Mouse (Mus musculus) hindbrain, embryonic 16.5 days (tissue): ENCODE measurements at regions not wholly inside any gene's neighbourhood (a gene's known extent, or its start where the extent isn't known, plus 50 kb on each side); places are given as distances from the start of the nearest gene placed in this dataset.

ENCODE experiments used
- ATAC-seq: fragments of 200-750 bp; cut with Nextera tagmentation; 2 replicates; pipeline ENCODE4 v1.8.0; 2017; ENCODE audit warnings: moderate TSS enrichment, moderate library complexity
- H3K27ac ChIP-seq: fragments of 300-500 bp; sonication (generic); 2 replicates; pipeline ENCODE4 v1.5.1; 2014; ENCODE audit warnings: low read depth, mild to moderate bottlenecking, control low read depth, low read length, moderate library complexity
- H3K27me3 ChIP-seq: fragments of 300-500 bp; sonication (generic); replicated peaks from 2 replicates; pipeline ENCODE4 v1.6.1; 2014; ENCODE audit warnings: low read length; ENCODE audit not compliant: control insufficient read depth, insufficient read depth
- H3K36me3 ChIP-seq: fragments of 300-500 bp; sonication (generic); 2 replicates; pipeline ENCODE4 v1.6.1; 2014; ENCODE audit warnings: mild to moderate bottlenecking, low read length, moderate library complexity, mixed read lengths; ENCODE audit not compliant: control insufficient read depth, insufficient read depth
- H3K4me1 ChIP-seq: fragments of 300-500 bp; sonication (generic); 2 replicates; pipeline ENCODE4 v1.6.1; 2014; ENCODE audit warnings: low read depth, low read length; ENCODE audit not compliant: control insufficient read depth, insufficient read depth
- H3K4me2 ChIP-seq: fragments of 300-500 bp; sonication (generic); 2 replicates; pipeline ENCODE4 v1.6.1; 2014; ENCODE audit warnings: mild to moderate bottlenecking, low read length, control low read depth, moderate library complexity
- H3K4me3 ChIP-seq: fragments of 300-500 bp; sonication (generic); 2 replicates; pipeline ENCODE4 v1.5.1; 2014; ENCODE audit warnings: mild to moderate bottlenecking, low read length, control low read depth, moderate library complexity
- H3K9ac ChIP-seq: fragments of 300-500 bp; sonication (generic); 2 replicates; pipeline ENCODE4 v1.6.1; 2014; ENCODE audit warnings: low read depth, mild to moderate bottlenecking, control low read depth, low read length, moderate library complexity
- H3K9me3 ChIP-seq: fragments of 300-500 bp; sonication (generic); 2 replicates; pipeline ENCODE4 v1.6.1; 2014; ENCODE audit warnings: mild to moderate bottlenecking, low read length, moderate library complexity; ENCODE audit not compliant: control insufficient read depth
- WGBS: fragments of 180-500 bp; shearing (Covaris S2); extraction: QIAGEN DNeasy Blood & Tissue Kit; methylation state at CpG from one replicate; pipeline ENCODE4 v1.1.7; 2014; 5-methylcytosine and 5-hydroxymethylcytosine counted together

DNA sequence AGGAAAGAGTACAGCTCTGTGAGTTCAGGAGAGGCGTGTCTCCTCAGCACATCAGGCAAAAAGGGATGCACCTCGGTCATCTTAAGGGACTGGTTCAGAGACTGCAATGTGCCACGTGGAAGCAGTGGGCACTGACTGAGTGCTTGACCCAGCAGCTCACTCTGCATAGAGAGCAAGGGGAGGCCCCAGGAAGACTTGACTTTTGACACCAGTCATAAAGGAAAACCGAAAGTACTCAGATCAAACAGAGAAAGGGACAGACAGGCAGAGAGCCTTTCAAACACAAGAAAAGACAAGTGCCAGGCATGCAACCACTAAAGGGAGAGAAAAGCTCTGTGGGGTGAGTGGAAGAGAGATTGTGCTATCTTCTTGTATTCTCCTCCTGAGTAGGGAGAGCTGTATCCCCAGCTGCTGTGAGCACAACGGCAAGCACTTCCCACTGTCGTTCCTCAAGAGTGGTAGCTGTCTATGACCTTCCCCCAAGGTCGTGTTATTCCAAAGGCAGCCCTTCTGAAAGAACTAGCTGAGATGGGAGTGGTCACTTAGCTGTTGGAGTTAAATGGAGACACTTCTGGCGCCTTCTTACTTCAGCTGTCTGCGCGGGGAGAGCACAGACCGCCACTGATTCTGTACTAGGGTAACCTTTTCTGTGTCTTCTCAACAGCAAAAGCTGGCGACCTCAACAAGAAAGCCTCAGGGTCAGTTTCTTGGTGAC lies 119.4 kb upstream of the Cpeb2 start:
- no peaks in the 10 kb centered on the region for H3K36me3 ChIP-seq
- no peak overlapping the region for H3K9ac ChIP-seq
- H3K4me2 ChIP-seq: no peak overlapping the region
- no peaks in the 10 kb centered on the region for H3K9me3 ChIP-seq
- H3K27me3 ChIP-seq: no peaks in the 10 kb centered on the region
- WGBS: 75% methylated on average over 12 of the region's 12 CpGs
- H3K4me1 ChIP-seq: no peaks in the 10 kb centered on the region; the same call in 1 of the 2 replicates
- ATAC-seq: no peak
- no peak overlapping the region for H3K27ac ChIP-seq
- no peak overlapping the region for H3K4me3 ChIP-seq

DNA sequence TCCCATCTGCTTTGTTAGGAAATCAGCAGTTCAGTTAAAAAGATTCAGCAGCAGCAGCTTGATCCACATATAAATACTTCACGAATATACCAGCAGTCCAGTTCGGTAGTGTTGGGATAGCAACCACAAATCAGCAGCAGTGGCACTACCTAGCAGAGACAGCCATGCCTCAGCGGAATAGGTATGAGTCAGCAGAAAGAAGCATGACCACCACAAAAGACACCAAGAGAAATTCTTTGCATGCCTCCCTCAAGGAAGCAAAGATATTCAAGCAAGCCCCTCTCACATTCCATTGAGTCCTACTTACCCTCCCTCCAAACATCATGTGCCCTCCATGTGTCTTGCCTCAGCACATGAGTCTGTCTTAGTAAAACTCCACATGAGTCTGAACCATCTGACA lies 117.5 kb upstream of the Cpeb2 start:
- H3K4me3 ChIP-seq: no peak overlapping the region
- no peak for ATAC-seq
- H3K27ac ChIP-seq: no peak overlapping the region
- 91% methylated on average over 3 of the region's 3 CpGs for WGBS
- no peak overlapping the region for H3K9ac ChIP-seq
- no peak overlapping the region for H3K4me2 ChIP-seq
- H3K27me3 ChIP-seq: no peaks in the 10 kb centered on the region
- H3K4me1 ChIP-seq: no peaks in the 10 kb centered on the region; the same call in 1 of the 2 replicates
- no peaks in the 10 kb centered on the region for H3K9me3 ChIP-seq
- H3K36me3 ChIP-seq: no peaks in the 10 kb centered on the region

DNA sequence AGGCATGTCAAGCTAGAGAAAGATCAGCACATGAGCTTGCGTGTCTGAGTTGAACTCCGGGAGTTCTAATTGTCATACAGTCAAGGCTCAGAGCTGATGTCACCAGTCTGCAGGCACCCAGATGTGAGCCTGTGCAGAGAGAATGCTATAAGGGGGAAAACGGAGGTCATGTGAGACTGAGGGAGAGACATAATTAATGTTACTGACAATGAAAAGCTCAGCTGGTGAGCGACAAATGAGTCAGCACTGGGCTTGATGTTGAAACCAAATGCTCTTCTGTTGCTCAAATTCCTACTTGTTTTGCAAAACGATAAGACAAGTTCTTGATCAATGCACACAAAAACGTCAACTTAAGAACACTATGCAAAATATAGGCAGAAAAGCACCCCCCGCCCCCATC lies 116.1 kb upstream of the Cpeb2 start:
- Histone ChIP-seq H3K27ac (no peak overlapping the region), H3K9ac (no peak overlapping the region), H3K9me3 (no peaks in the 10 kb centered on the region), H3K4me1 (no peaks in the 10 kb centered on the region; the same call in 1 of the 2 replicates), H3K4me3 (no peak overlapping the region), H3K36me3 (no peaks in the 10 kb centered on the region), H3K27me3 (no peaks in the 10 kb centered on the region), H3K4me2 (no peak overlapping the region)
- no peak for ATAC-seq
- WGBS: 57% methylated on average over 7 of the region's 7 CpGs

DNA sequence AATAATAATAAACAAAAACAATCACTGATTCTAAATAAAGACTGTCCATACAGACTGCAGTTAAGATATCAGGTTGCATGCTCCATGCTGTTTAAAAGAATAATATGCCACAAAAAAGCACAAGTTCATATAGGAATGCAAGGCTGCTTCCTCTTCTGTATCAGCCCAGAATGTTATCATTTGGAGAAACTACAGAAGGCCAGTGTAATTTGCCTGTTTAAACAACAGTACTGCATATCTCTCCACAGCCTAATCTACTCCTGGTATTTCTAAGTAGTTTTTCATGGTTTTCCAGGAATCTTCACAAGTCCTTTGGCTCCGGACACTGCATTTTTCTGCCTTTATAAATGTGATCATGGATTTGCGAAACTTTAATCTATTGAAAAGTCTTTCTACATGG lies 111.9 kb upstream of the Cpeb2 start:
- no peak overlapping the region for H3K4me3 ChIP-seq
- no peak overlapping the region for H3K27ac ChIP-seq
- no peak for ATAC-seq
- 95% methylated on average over 2 of the region's 2 CpGs for WGBS
- H3K9me3 ChIP-seq: no peaks in the 10 kb centered on the region
- no peak overlapping the region for H3K9ac ChIP-seq
- H3K4me2 ChIP-seq: no peak overlapping the region
- H3K27me3 ChIP-seq: no peaks in the 10 kb centered on the region
- H3K36me3 ChIP-seq: no peaks in the 10 kb centered on the region
- no peaks in the 10 kb centered on the region for H3K4me1 ChIP-seq

DNA sequence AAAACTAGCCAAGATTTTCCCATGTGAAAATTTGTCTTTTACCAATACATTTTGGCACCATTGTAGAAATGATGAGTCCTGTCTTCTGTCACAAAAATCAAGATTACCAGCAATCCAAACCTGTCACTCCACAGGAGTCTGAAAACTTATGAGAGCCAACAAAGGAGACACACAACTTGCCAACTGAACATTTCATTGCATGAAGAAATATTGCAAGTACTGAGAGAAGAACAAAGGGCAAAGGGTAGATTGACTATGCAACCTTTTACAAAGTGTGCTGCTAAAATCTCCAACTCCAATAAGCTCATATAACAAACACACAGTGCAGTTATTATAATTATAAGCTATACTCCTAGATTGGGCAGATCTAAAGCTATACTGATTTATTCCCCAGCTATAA lies 108.7 kb upstream of the Cpeb2 start:
- Histone ChIP-seq H3K4me1 (no peaks in the 10 kb centered on the region), H3K9me3 (no peaks in the 10 kb centered on the region), H3K27ac (no peak overlapping the region), H3K4me3 (no peak overlapping the region), H3K27me3 (no peaks in the 10 kb centered on the region), H3K4me2 (no peak overlapping the region), H3K36me3 (no peaks in the 10 kb centered on the region), H3K9ac (no peak overlapping the region)
- no peak for ATAC-seq

DNA sequence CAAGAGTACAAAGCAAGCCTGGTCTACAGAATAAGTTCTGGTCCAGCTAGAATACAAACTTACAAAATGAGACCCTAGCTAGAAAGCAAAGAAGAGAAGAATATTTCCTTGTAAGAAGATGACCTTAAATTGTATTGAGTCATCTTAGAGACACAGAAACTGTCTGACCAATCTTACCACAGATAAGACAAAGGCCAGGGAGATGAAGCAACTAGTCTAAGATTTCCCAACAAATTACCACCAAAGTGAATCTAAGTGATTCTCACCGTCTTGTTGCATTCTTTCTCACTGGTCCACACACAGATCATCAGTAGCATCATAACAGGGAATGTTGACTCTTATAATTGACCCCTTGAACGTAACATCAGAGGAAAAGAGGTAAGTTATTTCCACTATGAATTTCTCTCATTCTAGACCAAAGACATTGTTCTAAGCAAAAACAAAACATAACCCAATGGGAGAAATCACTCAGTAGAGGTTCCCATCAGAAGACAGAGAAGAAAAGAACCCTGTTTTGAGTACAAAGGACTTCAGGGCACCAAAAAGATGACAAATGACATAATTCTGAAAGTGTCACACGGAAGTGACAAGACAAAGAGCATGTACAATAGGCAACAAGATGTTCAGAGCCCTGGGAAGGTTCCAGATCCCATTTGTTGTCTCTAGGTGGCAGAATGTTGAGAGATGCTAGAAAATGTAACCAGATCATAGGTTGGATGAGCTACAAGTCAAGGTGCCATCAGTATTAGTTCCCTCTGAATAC lies 107.0 kb upstream of the Cpeb2 start:
- Histone ChIP-seq H3K4me2 (no peak overlapping the region), H3K27me3 (no peaks in the 10 kb centered on the region), H3K4me1 (no peaks in the 10 kb centered on the region), H3K4me3 (no peak overlapping the region), H3K27ac (no peak overlapping the region), H3K36me3 (no peaks in the 10 kb centered on the region), H3K9me3 (no peaks in the 10 kb centered on the region), H3K9ac (no peak overlapping the region)
- 87% methylated on average over 3 of the region's 3 CpGs for WGBS
- no peak for ATAC-seq

DNA sequence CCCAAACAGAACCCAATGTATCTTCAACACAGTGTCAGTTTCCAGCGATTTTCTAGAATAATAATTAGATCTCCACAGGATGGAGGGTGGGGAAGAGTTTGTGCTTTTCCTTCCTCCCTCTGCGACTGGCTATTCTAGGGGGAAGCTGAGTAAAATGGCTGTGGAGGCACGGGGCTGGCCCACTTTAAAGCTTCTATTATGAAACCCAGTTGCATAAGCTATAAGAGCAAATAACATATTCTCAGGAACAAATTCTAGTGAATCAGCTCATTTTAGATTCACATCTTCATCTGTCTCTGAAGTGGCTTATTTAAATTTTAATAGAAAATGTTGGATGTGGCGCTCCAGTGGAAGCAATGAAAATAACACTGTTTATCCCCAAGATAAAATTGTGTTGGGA lies 102.6 kb upstream of the Cpeb2 start:
- ATAC-seq: no peak
- Histone ChIP-seq H3K27ac (no peak overlapping the region), H3K4me2 (no peak overlapping the region), H3K9ac (no peak overlapping the region), H3K4me1 (no peaks in the 10 kb centered on the region), H3K9me3 (no peaks in the 10 kb centered on the region), H3K4me3 (no peak overlapping the region), H3K27me3 (no peaks in the 10 kb centered on the region), H3K36me3 (no peaks in the 10 kb centered on the region)
- 60% methylated on average over 4 of the region's 4 CpGs for WGBS

DNA sequence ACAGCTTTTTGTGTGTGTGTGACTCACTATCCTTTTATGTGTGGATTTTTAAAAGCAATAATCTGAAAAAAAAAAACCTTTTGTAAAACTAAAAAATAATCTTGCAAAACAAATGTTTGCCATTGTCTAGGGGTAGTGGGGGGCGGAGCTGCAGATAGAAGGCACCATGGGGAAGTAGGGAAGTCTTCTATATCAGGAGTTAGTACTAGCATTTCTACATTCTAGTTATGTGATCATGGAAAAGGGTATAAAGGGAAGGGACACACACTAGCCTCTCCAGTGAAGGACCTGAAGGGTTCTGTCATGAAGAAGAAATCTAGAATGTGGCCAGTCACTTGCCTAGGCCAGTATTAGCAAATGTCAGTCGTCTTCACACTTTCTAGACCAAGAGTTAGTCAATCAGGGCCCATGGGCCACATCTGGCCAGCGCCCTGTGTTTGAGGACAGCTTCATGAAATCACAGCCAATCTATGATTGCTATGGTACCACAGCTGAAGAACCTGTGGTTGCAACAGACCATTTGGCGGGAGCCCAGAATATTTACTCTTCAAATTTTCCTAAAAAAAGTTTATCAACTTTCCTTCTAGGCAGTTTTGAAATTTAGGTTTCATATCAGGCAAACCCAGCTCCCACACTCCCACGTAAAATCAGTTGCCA lies 101.9 kb upstream of the Cpeb2 start:
- ATAC-seq: no peak

DNA sequence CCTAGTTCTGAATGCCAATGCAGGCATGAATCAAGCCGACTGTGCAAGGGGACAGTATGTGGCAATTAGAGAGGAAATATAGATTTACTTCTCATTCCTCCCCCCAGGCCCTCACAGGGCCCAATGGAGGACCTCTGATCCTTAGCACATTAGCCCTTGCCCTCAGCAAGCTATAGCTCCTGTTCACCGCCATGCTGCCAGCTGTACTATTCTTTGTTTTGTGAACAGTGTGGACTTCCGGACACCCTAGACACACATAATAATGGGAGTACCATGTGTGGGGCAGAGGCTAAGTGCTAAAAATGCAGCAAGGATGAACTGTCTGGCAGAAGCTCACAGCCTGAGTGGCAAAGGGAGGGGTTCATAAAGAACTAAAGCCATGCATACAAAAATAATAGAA lies 99.3 kb upstream of the Cpeb2 start:
- H3K27me3 ChIP-seq: no peaks in the 10 kb centered on the region
- H3K9ac ChIP-seq: no peak overlapping the region
- ATAC-seq: no peak; the same call in 1 of the 2 replicates
- no peak overlapping the region for H3K27ac ChIP-seq
- WGBS: 77% methylated on average over 3 of the region's 3 CpGs
- H3K36me3 ChIP-seq: no peaks in the 10 kb centered on the region
- no peaks in the 10 kb centered on the region for H3K4me1 ChIP-seq
- H3K4me2 ChIP-seq: no peak overlapping the region
- no peak overlapping the region for H3K4me3 ChIP-seq
- H3K9me3 ChIP-seq: no peaks in the 10 kb centered on the region

More for the DNA sequence above, 101.9 kb upstream of the Cpeb2 start:
- Histone ChIP-seq H3K4me1 (no peaks in the 10 kb centered on the region), H3K27ac (no peak overlapping the region), H3K27me3 (no peaks in the 10 kb centered on the region), H3K36me3 (no peaks in the 10 kb centered on the region), H3K4me3 (no peak overlapping the region), H3K9ac (no peak overlapping the region), H3K9me3 (no peaks in the 10 kb centered on the region), H3K4me2 (no peak overlapping the region)
- WGBS: 93% methylated on average over 5 of the region's 5 CpGs
